Mouse (Mus musculus) intestine, embryonic 15.5 days (tissue): ENCODE measurements around the gene Hecw2. TPM values are rescaled to one million over a fixed set of nuclear protein-coding genes. Genes with fewer than 3 reads are reported as not detected.

ENCODE experiments used
- ATAC-seq: fragments of 200-750 bp; cut with Nextera tagmentation; 2 replicates; pipeline ENCODE4 v1.8.0; 2017; ENCODE audit warnings: moderate TSS enrichment, moderate library complexity
- H3K27ac ChIP-seq: fragments of 300-500 bp; sonication (generic); 2 replicates; pipeline ENCODE4 v1.5.1; 2015; ENCODE audit warnings: mild to moderate bottlenecking, inconsistent platforms
- H3K27me3 ChIP-seq: fragments of 300-500 bp; sonication (generic); replicated peaks from 2 replicates; pipeline ENCODE4 v1.6.1; 2015; ENCODE audit warnings: inconsistent platforms
- H3K36me3 ChIP-seq: fragments of 300-500 bp; sonication (generic); 2 replicates; pipeline ENCODE4 v1.6.1; 2015; ENCODE audit warnings: inconsistent platforms
- H3K4me1 ChIP-seq: fragments of 300-500 bp; sonication (generic); replicated peaks from 2 replicates; pipeline ENCODE4 v1.6.1; 2015; ENCODE audit warnings: inconsistent platforms
- H3K4me2 ChIP-seq: fragments of 300-500 bp; sonication (generic); replicated peaks from 2 replicates; pipeline ENCODE4 v1.6.1; 2015; ENCODE audit warnings: mild to moderate bottlenecking, inconsistent platforms
- H3K4me3 ChIP-seq: fragments of 300-500 bp; sonication (generic); replicated peaks from 2 replicates; pipeline ENCODE4 v1.5.1; 2015; ENCODE audit warnings: inconsistent platforms
- H3K9ac ChIP-seq: fragments of 300-500 bp; sonication (generic); 2 replicates; pipeline ENCODE4 v1.6.1; 2015; ENCODE audit warnings: inconsistent platforms
- H3K9me3 ChIP-seq: fragments of 300-500 bp; sonication (generic); 2 replicates; pipeline ENCODE4 v1.6.1; 2016; ENCODE audit warnings: inconsistent platforms
- WGBS: fragments of 180-500 bp; shearing (Covaris S2); methylation state at CpG from one replicate; pipeline ENCODE4 v1.1.7; 2015; 5-methylcytosine and 5-hydroxymethylcytosine counted together
- polyA plus RNA-seq: library from polyadenylated mRNA; unstranded; fragments of >200 nt; fragmentation: Nextera tagmentation; extraction: Ambion mirVana; gene quantifications from 2 replicates; pipeline ENCODE4 v1.2.1, GENCODE M21; 2015

Gene Hecw2
- polyA plus RNA-seq, 1 experiment from 2014 or later: 1.8 TPM

DNA sequence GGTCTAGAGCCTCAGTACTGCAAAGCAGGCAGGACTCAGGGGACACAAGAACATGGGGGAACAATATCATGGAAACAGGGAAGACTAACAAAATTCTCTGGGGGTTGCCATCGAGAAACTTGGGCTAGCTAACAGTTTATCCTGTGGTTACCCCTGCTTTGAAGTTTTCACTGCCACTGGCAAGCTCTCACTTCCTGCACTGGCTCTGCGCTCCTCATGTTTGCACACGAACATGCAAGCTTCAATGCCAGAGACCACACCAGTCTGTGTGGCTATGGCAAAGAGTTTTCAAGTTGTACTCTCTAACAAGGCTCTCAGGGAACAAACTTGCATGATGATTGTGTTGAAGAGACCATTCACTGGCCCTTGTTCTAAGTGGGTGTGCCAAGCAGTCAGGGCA, 288.8 kb downstream of the Hecw2 start:
- no peak overlapping the region for H3K4me2 ChIP-seq
- H3K27ac ChIP-seq: no peak overlapping the region
- no peaks in the 10 kb centered on the region for H3K9me3 ChIP-seq
- H3K4me1 ChIP-seq: no peaks in the 10 kb centered on the region
- no peaks in the 10 kb centered on the region for H3K36me3 ChIP-seq
- no peak overlapping the region for H3K4me3 ChIP-seq
- 76% methylated on average over 3 of the region's 3 CpGs for WGBS
- no peak for ATAC-seq
- no peaks in the 10 kb centered on the region for H3K27me3 ChIP-seq
- no peak overlapping the region for H3K9ac ChIP-seq

DNA sequence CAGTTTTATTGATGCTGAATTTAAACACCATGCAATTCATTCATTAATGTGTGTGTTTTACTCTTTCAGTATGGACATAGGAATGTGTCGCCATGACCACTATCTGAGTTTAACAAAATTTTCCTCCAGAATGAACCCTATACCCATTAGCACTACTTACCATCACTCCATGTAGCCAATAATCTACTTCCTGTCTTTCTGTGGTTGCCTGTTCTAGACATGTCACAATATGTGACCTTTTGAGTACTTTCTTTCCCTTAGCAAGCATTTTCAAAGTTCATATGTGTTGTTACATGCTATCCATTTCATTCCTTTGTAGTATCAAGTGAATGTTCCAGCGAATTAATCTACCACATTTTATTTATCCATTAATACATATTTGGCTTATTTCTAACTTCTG, 294.6 kb downstream of the Hecw2 start:
- 95% methylated on average over 2 of the region's 2 CpGs for WGBS
- no peak for ATAC-seq
- H3K27ac ChIP-seq: no peak overlapping the region
- H3K36me3 ChIP-seq: no peaks in the 10 kb centered on the region
- H3K4me2 ChIP-seq: no peak overlapping the region
- no peaks in the 10 kb centered on the region for H3K9me3 ChIP-seq
- H3K4me1 ChIP-seq: no peaks in the 10 kb centered on the region
- H3K27me3 ChIP-seq: no peaks in the 10 kb centered on the region
- H3K4me3 ChIP-seq: no peak overlapping the region
- H3K9ac ChIP-seq: no peak overlapping the region

GRCm38 (mm10) chr1:53894299-53894698, 300.7 kb downstream of the Hecw2 start:
- no peak overlapping the region for H3K4me3 ChIP-seq
- no peaks in the 10 kb centered on the region for H3K9me3 ChIP-seq
- no peak overlapping the region for H3K9ac ChIP-seq
- no peak overlapping the region for H3K27ac ChIP-seq
- no peaks in the 10 kb centered on the region for H3K36me3 ChIP-seq
- H3K4me1 ChIP-seq: no peaks in the 10 kb centered on the region
- H3K27me3 ChIP-seq: no peaks in the 10 kb centered on the region
- H3K4me2 ChIP-seq: no peak overlapping the region
- ATAC-seq: no peak
- 88% methylated on average over 5 of the region's 5 CpGs for WGBS

DNA sequence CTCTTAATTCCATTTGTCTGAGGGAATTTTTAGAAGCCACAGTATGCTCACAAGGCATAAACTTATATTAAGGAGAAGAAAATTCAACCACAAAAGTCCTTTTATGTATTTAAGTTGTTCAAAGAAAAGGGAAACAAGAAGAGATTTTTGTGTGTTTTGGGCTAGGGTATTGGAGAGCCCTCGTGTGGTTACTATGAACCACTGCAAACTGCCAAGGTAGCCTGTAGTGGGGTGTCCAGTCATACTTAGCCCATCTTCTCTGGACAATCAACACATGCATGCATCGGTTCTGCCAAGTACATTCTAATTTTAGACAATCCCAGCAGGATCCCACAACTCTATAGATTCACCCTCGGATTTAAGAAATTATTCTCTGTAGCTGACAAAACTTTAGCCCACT, 304.6 kb downstream of the Hecw2 start:
- 47% methylated on average over 3 of the region's 3 CpGs for WGBS
- no peaks in the 10 kb centered on the region for H3K36me3 ChIP-seq
- no peak overlapping the region for H3K27ac ChIP-seq
- ATAC-seq: 0 out of 2 replicates have a peak, but pooled peaks have one; percentile 26
- H3K4me2 ChIP-seq: no peak overlapping the region
- H3K9me3 ChIP-seq: no peaks in the 10 kb centered on the region
- no peaks in the 10 kb centered on the region for H3K4me1 ChIP-seq
- H3K4me3 ChIP-seq: no peak overlapping the region
- H3K27me3 ChIP-seq: no peaks in the 10 kb centered on the region
- no peak overlapping the region for H3K9ac ChIP-seq

DNA sequence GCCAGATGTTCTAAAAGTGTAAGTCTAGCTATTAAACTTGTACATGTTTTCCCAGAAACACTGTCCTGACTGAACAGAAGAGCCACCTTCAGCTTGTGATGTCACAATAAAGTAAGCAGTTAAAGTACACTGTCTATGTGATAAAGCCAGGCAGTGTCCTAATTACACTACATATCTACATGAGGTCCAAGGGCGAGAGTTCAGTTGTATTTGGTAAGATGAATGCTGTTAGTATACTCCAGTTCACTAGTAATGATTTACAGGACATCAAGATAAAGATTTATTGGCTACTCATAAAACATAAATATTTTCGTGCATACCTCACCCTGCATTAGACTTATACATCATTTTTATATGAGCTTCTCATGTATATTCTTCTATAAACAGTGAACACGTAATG, 305.2 kb downstream of the Hecw2 start:
- Histone ChIP-seq H3K27me3 (no peaks in the 10 kb centered on the region), H3K4me1 (no peaks in the 10 kb centered on the region), H3K9me3 (no peaks in the 10 kb centered on the region), H3K27ac (no peak overlapping the region), H3K4me2 (no peak overlapping the region), H3K36me3 (no peaks in the 10 kb centered on the region), H3K4me3 (no peak overlapping the region), H3K9ac (no peak overlapping the region)
- peak; percentile 95 for ATAC-seq
- 51% methylated on average over 3 of the region's 3 CpGs for WGBS

DNA sequence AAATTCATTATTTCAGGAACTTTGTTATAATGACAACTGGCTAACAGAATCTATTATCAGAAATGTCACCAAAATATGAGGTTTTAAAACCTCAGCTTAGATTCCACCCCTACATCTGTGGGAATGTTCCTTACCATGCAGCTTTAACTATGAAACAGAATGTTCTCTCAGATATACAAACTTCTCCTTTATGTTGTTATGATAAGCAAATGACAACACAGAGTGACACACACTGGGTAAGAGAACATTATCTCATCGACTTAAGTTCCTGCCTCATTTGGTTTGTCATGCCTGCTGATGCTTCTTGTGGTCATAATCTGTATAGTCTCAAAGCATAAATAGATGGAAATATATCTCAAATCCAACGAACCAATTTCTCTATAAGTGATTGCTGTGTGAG, 312.5 kb downstream of the Hecw2 start:
- Histone ChIP-seq H3K9me3 (no peaks in the 10 kb centered on the region), H3K27me3 (no peaks in the 10 kb centered on the region), H3K4me1 (no peaks in the 10 kb centered on the region), H3K9ac (no peak overlapping the region), H3K27ac (no peak overlapping the region), H3K4me3 (no peak overlapping the region), H3K4me2 (no peak overlapping the region), H3K36me3 (no peaks in the 10 kb centered on the region)
- no peak for ATAC-seq
- 75% methylated on average over 2 of the region's 2 CpGs for WGBS

DNA sequence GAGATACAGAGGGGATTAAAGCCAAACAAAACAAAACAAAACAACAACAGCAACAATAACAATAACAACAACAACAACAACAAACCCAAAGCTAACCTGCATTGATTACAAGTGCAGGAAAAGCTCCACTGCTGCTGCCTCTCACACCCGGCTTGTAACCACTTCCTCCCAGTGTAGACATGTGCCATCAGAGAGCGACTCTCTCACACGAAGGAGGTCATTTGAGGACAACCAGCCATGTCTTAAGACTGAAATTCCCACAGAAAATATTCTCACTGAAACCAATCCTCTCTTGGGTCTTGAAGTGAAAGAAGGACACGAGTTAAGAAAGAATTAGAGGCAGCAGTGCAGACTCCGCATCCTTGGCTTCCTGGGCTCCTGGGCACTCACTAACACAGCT, 319.0 kb downstream of the Hecw2 start:
- Histone ChIP-seq H3K36me3 (no peaks in the 10 kb centered on the region), H3K27ac (no peak overlapping the region), H3K4me3 (no peak overlapping the region), H3K4me2 (no peak overlapping the region), H3K9me3 (no peaks in the 10 kb centered on the region), H3K27me3 (no peaks in the 10 kb centered on the region), H3K9ac (no peak overlapping the region), H3K4me1 (no peaks in the 10 kb centered on the region)
- ATAC-seq: no peak
- 91% methylated on average over 5 of the region's 5 CpGs for WGBS

- Histone ChIP-seq H3K27me3 (no peaks in the 10 kb centered on the region), H3K27ac (no peak overlapping the region), H3K36me3 (no peaks in the 10 kb centered on the region), H3K4me1 (no peaks in the 10 kb centered on the region), H3K9ac (no peak overlapping the region), H3K4me3 (no peak overlapping the region), H3K4me2 (no peak overlapping the region), H3K9me3 (no peaks in the 10 kb centered on the region)
- ATAC-seq: no peak
- WGBS: 82% methylated on average over 2 of the region's 2 CpGs
Measured at GRCm38 (mm10) chr1:53867316-53867715, 327.7 kb downstream of the Hecw2 start.

GRCm38 (mm10) chr1:53866374-53866902, 328.5 kb downstream of the Hecw2 start:
- Histone ChIP-seq H3K9ac (no peak overlapping the region), H3K4me2 (no peak overlapping the region), H3K36me3 (no peaks in the 10 kb centered on the region), H3K9me3 (no peaks in the 10 kb centered on the region), H3K27me3 (no peaks in the 10 kb centered on the region), H3K4me1 (no peaks in the 10 kb centered on the region), H3K4me3 (no peak overlapping the region), H3K27ac (no peak overlapping the region)
- ATAC-seq: no peak
- 46% methylated on average over 3 of the region's 3 CpGs for WGBS

- Histone ChIP-seq H3K9me3 (no peaks in the 10 kb centered on the region), H3K27me3 (no peaks in the 10 kb centered on the region), H3K4me1 (no peaks in the 10 kb centered on the region), H3K36me3 (no peaks in the 10 kb centered on the region), H3K4me2 (no peak overlapping the region), H3K4me3 (no peak overlapping the region), H3K27ac (no peak overlapping the region), H3K9ac (no peak overlapping the region)
- WGBS: 77% methylated on average over 3 of the region's 3 CpGs
- no peak for ATAC-seq
Measured at GRCm38 (mm10) chr1:53864046-53864445, 330.9 kb downstream of the Hecw2 start.

- Histone ChIP-seq H3K9me3 (no peaks in the 10 kb centered on the region), H3K4me2 (no peak overlapping the region), H3K27ac (no peak overlapping the region), H3K4me1 (no peaks in the 10 kb centered on the region), H3K4me3 (no peak overlapping the region), H3K36me3 (no peaks in the 10 kb centered on the region), H3K9ac (no peak overlapping the region), H3K27me3 (no peaks in the 10 kb centered on the region)
- 79% methylated on average over 3 of the region's 3 CpGs for WGBS
- ATAC-seq: no peak
Measured at GRCm38 (mm10) chr1:53860611-53861010, 334.4 kb downstream of the Hecw2 start.

DNA sequence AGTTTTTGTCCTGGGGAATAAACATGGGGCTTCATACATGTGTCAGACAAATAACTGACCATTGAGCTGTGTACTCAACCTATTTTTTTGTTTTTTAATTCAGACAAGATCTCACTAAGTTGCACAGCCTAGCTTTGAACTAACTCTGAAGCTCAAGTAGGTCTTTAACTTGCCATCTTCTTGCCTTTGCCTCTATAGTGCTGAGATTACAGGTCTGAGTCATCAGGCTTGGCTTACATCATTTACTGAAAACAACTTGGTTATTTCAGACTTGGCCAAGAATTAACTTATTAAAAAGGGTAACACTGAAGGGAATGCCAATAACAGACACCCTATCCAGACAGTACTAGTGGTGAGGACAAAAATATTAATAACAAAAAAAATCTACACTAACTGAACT, 335.8 kb downstream of the Hecw2 start:
- no peaks in the 10 kb centered on the region for H3K9me3 ChIP-seq
- no peaks in the 10 kb centered on the region for H3K36me3 ChIP-seq
- no peaks in the 10 kb centered on the region for H3K4me1 ChIP-seq
- H3K4me3 ChIP-seq: no peak overlapping the region
- H3K27ac ChIP-seq: no peak overlapping the region
- no peak overlapping the region for H3K4me2 ChIP-seq
- no peak overlapping the region for H3K9ac ChIP-seq
- H3K27me3 ChIP-seq: no peaks in the 10 kb centered on the region
- ATAC-seq: no peak

DNA sequence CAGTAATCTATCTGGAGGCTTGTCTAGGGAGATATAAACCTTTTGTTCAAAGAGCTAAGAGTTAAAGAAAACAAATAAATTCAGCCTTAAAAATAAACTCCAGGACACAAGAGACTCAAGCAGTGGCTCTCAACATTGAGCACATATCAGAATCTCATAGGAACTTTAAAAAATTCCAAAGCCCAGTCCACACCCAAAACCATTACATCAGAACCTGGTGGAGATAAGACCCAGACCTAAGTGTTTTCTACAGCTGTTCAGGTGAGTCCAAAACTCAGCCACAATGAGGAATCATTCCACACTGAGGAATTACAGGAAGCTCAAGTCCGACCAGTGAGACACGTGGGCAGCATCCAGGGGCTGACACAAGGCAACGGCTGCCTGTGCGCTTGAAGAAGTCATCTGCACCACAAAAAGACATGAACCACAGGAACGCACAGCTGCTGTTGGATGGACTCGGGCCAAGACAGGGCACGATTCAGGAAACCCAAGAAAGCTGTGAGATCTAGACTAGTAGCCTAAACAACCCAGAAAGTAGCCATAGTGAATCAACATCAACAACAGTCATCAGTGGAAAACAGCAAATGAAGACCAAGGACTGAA, 338.4 kb downstream of the Hecw2 start:
- Histone ChIP-seq H3K9me3 (no peaks in the 10 kb centered on the region), H3K27ac (no peak overlapping the region), H3K4me2 (no peak overlapping the region), H3K36me3 (no peaks in the 10 kb centered on the region), H3K4me3 (no peak overlapping the region), H3K9ac (no peak overlapping the region), H3K27me3 (no peaks in the 10 kb centered on the region), H3K4me1 (no peaks in the 10 kb centered on the region)
- WGBS: 87% methylated on average over 7 of the region's 7 CpGs
- no peak for ATAC-seq
